Comparison of ENCODE assay signal across 12 mouse cellular contexts in the genomic region with DNA sequence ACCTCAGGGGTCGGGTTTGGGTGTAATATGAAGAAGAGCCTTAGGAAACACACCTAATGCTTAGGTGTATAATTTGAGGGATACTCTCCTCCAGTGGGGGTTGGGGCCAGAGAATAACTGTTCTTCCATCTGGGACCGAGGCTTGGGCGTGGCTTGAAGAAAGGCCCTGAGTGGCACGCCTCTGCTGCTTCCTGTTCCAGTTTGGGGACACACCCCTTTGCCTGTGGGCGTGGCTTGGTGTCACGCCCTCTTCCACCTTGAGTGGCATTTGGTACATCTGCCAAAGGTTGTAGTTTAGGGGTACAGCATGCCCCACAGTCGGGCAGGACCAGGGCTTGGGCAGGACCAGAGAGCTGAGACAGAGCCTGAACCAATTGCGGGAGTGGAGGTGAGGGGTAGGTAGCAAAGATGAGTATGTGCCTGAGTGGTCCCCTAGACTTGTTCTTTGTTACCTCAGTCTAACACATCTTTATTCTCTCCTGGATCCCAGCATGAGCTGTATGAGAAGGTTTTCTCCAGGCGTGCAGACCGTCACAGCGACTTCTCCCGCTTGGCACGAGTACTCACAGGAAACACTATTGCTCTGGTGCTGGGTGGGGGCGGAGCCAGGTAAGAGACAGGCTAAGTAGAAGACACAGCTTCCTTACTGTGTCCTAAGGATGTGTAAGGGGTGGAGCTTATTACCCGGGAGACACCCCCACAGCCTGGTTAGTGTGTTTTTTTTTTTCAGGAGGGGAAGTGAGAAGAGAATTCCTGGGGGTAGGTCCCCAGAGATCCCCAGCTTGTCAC. TPM values are rescaled to one million over a fixed set of nuclear protein-coding genes. Genes with fewer than 3 reads are reported as not detected.
DNase-seq lines count a peak whose midpoint lies in the region; ATAC-seq and TF ChIP-seq lines count a peak whose summit lies in the region.
"Had no signal": no experiment of that assay in that cellular context is flagged by ENCODE, and none has a peak within 500 bp of the region (broad histone marks: within the 10 kb centered on the region; RNA-seq: fewer than 3 reads in every experiment).

No protein-coding gene starts in this region.

- H3K27me3 ChIP-seq in midbrain, embryonic 11.5 days (ENCODE audit: control insufficient read depth, insufficient read depth, low read length) = no peaks in the 10 kb centered on the region
- H3K27me3 ChIP-seq in midbrain, embryonic 16.5 days (ENCODE audit: control insufficient read depth, insufficient read depth, low read depth, low read length) = no peaks in the 10 kb centered on the region
- H3K27me3 ChIP-seq in splenic B cell, adult 2 months (ENCODE audit: control insufficient read depth, insufficient read depth, low read length, poor library complexity, severe bottlenecking) = no peaks in the 10 kb centered on the region
- H3K27me3 ChIP-seq in neural tube, embryonic 15.5 days (replicated peaks) = no peaks in the 10 kb centered on the region
- H3K27me3 ChIP-seq: neural tube, embryonic 13.5 days had no signal

- no peak overlapping the region for H3K9ac ChIP-seq in midbrain, embryonic 11.5 days (ENCODE audit: low read length)
- no peak overlapping the region for H3K9ac ChIP-seq in midbrain, embryonic 16.5 days (ENCODE audit: low read depth, low read length)
- no peak overlapping the region for H3K9ac ChIP-seq in neural tube, embryonic 15.5 days (replicated peaks)
- H3K9ac ChIP-seq: neural tube, embryonic 13.5 days had no signal

- 59% methylated on average over 15 of the region's 15 CpGs for WGBS in midbrain, embryonic 11.5 days
- 62% methylated on average over 15 of the region's 15 CpGs for WGBS in midbrain, embryonic 16.5 days
- 65% methylated on average over 15 of the region's 15 CpGs for WGBS in neural tube, embryonic 15.5 days

- no peak for DNase-seq in midbrain, embryonic 11.5 days (ENCODE audit: low spot score, missing footprints)
- DNase-seq in R1 (ENCODE audit: low read depth, low spot score) = peak; percentile 96
- peak; percentile 88 for DNase-seq in liver
- peak; percentile 45 for DNase-seq in splenic B cell, adult 2 months (ENCODE audit: low read depth, low spot score)
- no peak for DNase-seq in layer of hippocampus, adult 2 months (ENCODE audit: low spot score in 2 of 2)
- no peak for DNase-seq in cerebellum, adult 8-10 months
- DNase-seq: adrenal gland, postnatal 36 days; gastrocnemius, postnatal 36 days; kidney, adult 2 months had no signal

- TF ChIP-seq CTCF in layer of hippocampus, adult 2 months (conservative IDR thresholded peaks at IDR 0.05) = no peak

- H3K4me3 ChIP-seq in midbrain, embryonic 11.5 days (ENCODE audit: low read depth, low read length) = no peak overlapping the region
- H3K4me3 ChIP-seq in midbrain, embryonic 16.5 days (ENCODE audit: low read depth, low read length) = no peak overlapping the region
- no peak overlapping the region for H3K4me3 ChIP-seq in layer of hippocampus, adult 2 months
- no peak overlapping the region for H3K4me3 ChIP-seq in neural tube, embryonic 15.5 days (replicated peaks)
- H3K4me3 ChIP-seq: neural tube, embryonic 13.5 days had no signal

- H3K9me3 ChIP-seq in midbrain, embryonic 11.5 days (ENCODE audit: control insufficient read depth, low read length) = no peaks in the 10 kb centered on the region
- no peaks in the 10 kb centered on the region for H3K9me3 ChIP-seq in midbrain, embryonic 16.5 days (replicated peaks; ENCODE audit: control insufficient read depth, low read length, poor library complexity, severe bottlenecking)
- no peaks in the 10 kb centered on the region for H3K9me3 ChIP-seq in neural tube, embryonic 15.5 days (replicated peaks)
- H3K9me3 ChIP-seq: neural tube, embryonic 13.5 days had no signal

- H3K36me3 ChIP-seq in midbrain, embryonic 11.5 days (ENCODE audit: control insufficient read depth, insufficient read depth, low read length) = peaks cover 3% of the 10 kb centered on the region; the same call in 1 of the 2 replicates
- H3K36me3 ChIP-seq in midbrain, embryonic 16.5 days (ENCODE audit: control insufficient read depth, insufficient read depth, low read length) = peaks cover 58% of the 10 kb centered on the region
- H3K36me3 ChIP-seq in splenic B cell, adult 2 months (ENCODE audit: control insufficient read depth, insufficient read depth, low read length, poor library complexity, severe bottlenecking) = no peaks in the 10 kb centered on the region; the same call in 1 of the 2 replicates
- H3K36me3 ChIP-seq in neural tube, embryonic 15.5 days = peaks cover 80% of the 10 kb centered on the region

- no peak overlapping the region for H3K4me2 ChIP-seq in midbrain, embryonic 11.5 days
- no peak overlapping the region for H3K4me2 ChIP-seq in midbrain, embryonic 16.5 days (ENCODE audit: low read length)
- no peak overlapping the region for H3K4me2 ChIP-seq in neural tube, embryonic 15.5 days
- H3K4me2 ChIP-seq: neural tube, embryonic 13.5 days had no signal

- H3K4me1 ChIP-seq in midbrain, embryonic 11.5 days (ENCODE audit: control insufficient read depth, insufficient read depth, low read length) = no peaks in the 10 kb centered on the region
- H3K4me1 ChIP-seq in midbrain, embryonic 16.5 days (ENCODE audit: control insufficient read depth, insufficient read depth, low read length) = no peaks in the 10 kb centered on the region
- H3K4me1 ChIP-seq in neural tube, embryonic 15.5 days = no peaks in the 10 kb centered on the region
- H3K4me1 ChIP-seq: neural tube, embryonic 13.5 days had no signal

- H3K27ac ChIP-seq in midbrain, embryonic 11.5 days (ENCODE audit: low read depth, low read length) = no peak overlapping the region
- H3K27ac ChIP-seq in midbrain, embryonic 16.5 days (ENCODE audit: low read length) = no peak overlapping the region
- H3K27ac ChIP-seq in layer of hippocampus, adult 2 months = no peak overlapping the region
- no peak overlapping the region for H3K27ac ChIP-seq in neural tube, embryonic 15.5 days (replicated peaks)
- H3K27ac ChIP-seq: neural tube, embryonic 13.5 days had no signal

- ATAC-seq in midbrain, embryonic 11.5 days (ENCODE audit: low FRiP score) = peak; percentile 60
- no peak for ATAC-seq in midbrain, embryonic 16.5 days
- ATAC-seq in neural tube, embryonic 15.5 days (ENCODE audit: low FRiP score) = no peak

RNA-seq across cellular contexts. Expression of a gene that starts 21.1 kb away (rescaled TPM):
- polyA plus RNA-seq in midbrain, embryonic 11.5 days (2014; fragmentation: Nextera tagmentation; extraction: Ambion mirVana) = 15.6 and 15.8 TPM in 2 replicates
- 43.6 and 49.8 TPM in 2 replicates for polyA plus RNA-seq in midbrain, embryonic 16.5 days (2015; fragmentation: Nextera tagmentation; extraction: Ambion mirVana)
- total RNA-seq in layer of hippocampus, adult 2 months (2021) = 10 to 100 TPM; 79.4 to 82.1 TPM
- 42.5 and 44.3 TPM in 2 replicates for polyA plus RNA-seq in neural tube, embryonic 15.5 days (2015; fragmentation: Nextera tagmentation; extraction: Ambion mirVana)

RNA-seq across cellular contexts. Expression of a gene that starts 31.5 kb away (rescaled TPM):
- polyA plus RNA-seq in midbrain, embryonic 11.5 days (2014; fragmentation: Nextera tagmentation; extraction: Ambion mirVana) = 6.3 and 8.1 TPM in 2 replicates
- 0.39 and 0.60 TPM in 2 replicates for polyA plus RNA-seq in midbrain, embryonic 16.5 days (2015; fragmentation: Nextera tagmentation; extraction: Ambion mirVana)
- not detected for total RNA-seq in layer of hippocampus, adult 2 months (2021)
- polyA plus RNA-seq in neural tube, embryonic 15.5 days (2015; fragmentation: Nextera tagmentation; extraction: Ambion mirVana) = 0.52 and 0.56 TPM in 2 replicates
- total RNA-seq: gastrocnemius, postnatal 36 days had no signal

RNA-seq across cellular contexts. Expression of a gene that starts 36.0 kb away (rescaled TPM):
- polyA plus RNA-seq in midbrain, embryonic 11.5 days (2014; fragmentation: Nextera tagmentation; extraction: Ambion mirVana) = 44.6 and 47.5 TPM in 2 replicates
- polyA plus RNA-seq in midbrain, embryonic 16.5 days (2015; fragmentation: Nextera tagmentation; extraction: Ambion mirVana) = 121 and 129 TPM in 2 replicates
- total RNA-seq in layer of hippocampus, adult 2 months (2021) = 10 to 100 TPM; 82.4 to 85.4 TPM
- polyA plus RNA-seq in neural tube, embryonic 15.5 days (2015; fragmentation: Nextera tagmentation; extraction: Ambion mirVana) = 97.7 and 106 TPM in 2 replicates

RNA-seq across cellular contexts. Expression of a gene that starts 43.3 kb away (rescaled TPM):
- 30.2 and 31.3 TPM in 2 replicates for polyA plus RNA-seq in midbrain, embryonic 11.5 days (2014; fragmentation: Nextera tagmentation; extraction: Ambion mirVana)
- polyA plus RNA-seq in midbrain, embryonic 16.5 days (2015; fragmentation: Nextera tagmentation; extraction: Ambion mirVana) = 65.8 and 75.3 TPM in 2 replicates
- total RNA-seq in layer of hippocampus, adult 2 months (2021) = 10 to 100 TPM; 27.9 to 29.9 TPM
- 62.7 and 64.3 TPM in 2 replicates for polyA plus RNA-seq in neural tube, embryonic 15.5 days (2015; fragmentation: Nextera tagmentation; extraction: Ambion mirVana)

RNA-seq across cellular contexts. Expression of a gene that starts 50.8 kb away (rescaled TPM):
- polyA plus RNA-seq in midbrain, embryonic 11.5 days (2014; fragmentation: Nextera tagmentation; extraction: Ambion mirVana) = 11.3 and 11.9 TPM in 2 replicates
- polyA plus RNA-seq in midbrain, embryonic 16.5 days (2015; fragmentation: Nextera tagmentation; extraction: Ambion mirVana) = 45.1 and 48.7 TPM in 2 replicates
- total RNA-seq in layer of hippocampus, adult 2 months (2021) = 10 to 100 TPM; 36.5 to 39.3 TPM
- polyA plus RNA-seq in neural tube, embryonic 15.5 days (2015; fragmentation: Nextera tagmentation; extraction: Ambion mirVana) = 37.6 and 41.3 TPM in 2 replicates

Comparison
In these comparisons a context has a peak if more than half of its experiments do, and no peak if none do; other contexts are left out.
1. DNase-seq: peak in R1 (single experiment), liver (single experiment) and splenic B cell, adult 2 months (single experiment); none in midbrain, embryonic 11.5 days (single experiment), layer of hippocampus, adult 2 months (0 of 2) and cerebellum, adult 8-10 months (single experiment).